Mouse (Mus musculus): Measurements from ENCODE around the gene Adamts15.

Gene Adamts15

DNA sequence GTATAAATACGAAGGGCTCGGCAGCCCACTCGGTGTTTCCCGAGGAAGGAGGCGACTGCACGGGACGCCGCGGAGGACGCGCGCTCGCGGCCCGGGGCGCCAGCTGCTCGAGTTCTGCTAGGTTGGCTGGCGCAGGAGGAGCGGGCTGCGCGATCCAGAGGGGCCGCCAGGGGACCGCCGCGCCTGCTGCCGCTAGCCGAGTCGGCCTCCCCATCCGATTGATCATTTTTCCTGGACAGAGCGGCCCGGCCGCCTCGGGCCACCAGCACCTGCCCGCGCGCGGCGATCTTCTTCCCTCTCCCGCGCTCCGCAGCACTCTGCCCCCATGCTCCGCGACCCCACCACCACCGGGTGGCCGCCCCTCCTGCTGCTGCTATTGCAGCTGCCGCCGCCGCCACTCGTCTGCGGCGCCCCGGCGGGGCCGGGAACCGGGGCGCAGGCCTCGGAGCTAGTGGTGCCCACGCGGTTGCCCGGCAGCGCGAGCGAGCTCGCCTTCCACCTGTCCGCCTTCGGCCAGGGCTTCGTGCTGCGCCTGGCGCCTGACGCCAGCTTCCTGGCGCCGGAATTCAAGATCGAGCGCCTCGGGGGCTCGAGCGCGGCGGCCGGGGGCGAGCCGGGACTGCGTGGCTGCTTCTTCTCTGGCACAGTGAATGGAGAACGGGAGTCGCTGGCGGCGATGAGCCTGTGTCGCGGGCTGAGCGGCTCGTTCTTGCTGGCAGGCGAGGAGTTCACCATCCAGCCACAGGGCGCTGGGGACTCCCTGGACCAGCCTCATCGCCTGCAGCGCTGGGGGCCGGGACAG lies 20.5 kb upstream of the Adamts15 start, which contains the start of gene Adamts8:
Gene Adamts8 (plus strand): TSS at position 51 of the 802 bp plus-strand sequence.
- peaks cover 6% of the 10 kb centered on the region; the same call in 1 of the 2 replicates for H3K9me3 ChIP-seq (ENCODE audit: low read length)
- no peak for TF ChIP-seq POU5F1 (IDR thresholded peaks at IDR 0.05; ENCODE audit: borderline replicate concordance, low read length)
- TF ChIP-seq NANOG (IDR thresholded peaks at IDR 0.05; ENCODE audit: borderline replicate concordance, low read length): no peak
- TF ChIP-seq CTCF (conservative IDR thresholded peaks at IDR 0.05; ENCODE audit: low read length): no peak

GRCm38 (mm10) chr9:30940328-30940727 lies 18.1 kb upstream of the Adamts15 start:
- H3K36me3 ChIP-seq (ENCODE audit: insufficient read depth, low read length): no peaks in the 10 kb centered on the region
- H3K4me3 ChIP-seq (replicated peaks; ENCODE audit: low read length): no peak overlapping the region
- no peak for TF ChIP-seq NANOG (IDR thresholded peaks at IDR 0.05; ENCODE audit: borderline replicate concordance, low read length)
- TF ChIP-seq CTCF (conservative IDR thresholded peaks at IDR 0.05; ENCODE audit: low read length): peak; percentile 86
- peaks cover 63% of the 10 kb centered on the region for H3K27me3 ChIP-seq (ENCODE audit: insufficient read depth, low read length)
- H3K9me3 ChIP-seq (ENCODE audit: low read length): peaks cover 6% of the 10 kb centered on the region; the same call in 1 of the 2 replicates
- peaks cover 20% of the 10 kb centered on the region for H3K4me1 ChIP-seq (replicated peaks; ENCODE audit: low read depth, low read length)

More for the DNA sequence above, 20.5 kb upstream of the Adamts15 start, which contains the start of gene Adamts8:
- Histone ChIP-seq H3K4me3 (replicated peaks; ENCODE audit: low read length) (peak within 1 kb of the TSS; percentile 86), H3K4me1 (replicated peaks; ENCODE audit: low read depth, low read length) (peaks cover 20% of the 10 kb centered on the region), H3K27me3 (ENCODE audit: insufficient read depth, low read length) (peaks cover 74% of the 10 kb centered on the region), H3K36me3 (ENCODE audit: insufficient read depth, low read length) (no peaks in the 10 kb centered on the region)

- Histone ChIP-seq H3K9me3 (ENCODE audit: low read length) (no peaks in the 10 kb centered on the region), H3K4me3 (replicated peaks; ENCODE audit: low read length) (no peak overlapping the region), H3K27me3 (ENCODE audit: insufficient read depth, low read length) (peaks cover 48% of the 10 kb centered on the region), H3K36me3 (ENCODE audit: insufficient read depth, low read length) (no peaks in the 10 kb centered on the region), H3K4me1 (replicated peaks; ENCODE audit: low read depth, low read length) (peaks cover 3% of the 10 kb centered on the region)
- TF ChIP-seq POU5F1 (IDR thresholded peaks at IDR 0.05; ENCODE audit: borderline replicate concordance, low read length): no peak
- TF ChIP-seq CTCF (conservative IDR thresholded peaks at IDR 0.05; ENCODE audit: low read length): peak; percentile 41
- TF ChIP-seq NANOG (IDR thresholded peaks at IDR 0.05; ENCODE audit: borderline replicate concordance, low read length): no peak
These were observed 14.6 kb upstream of the Adamts15 start for GRCm38 (mm10) chr9:30936674-30937438.

- Histone ChIP-seq H3K4me1 (replicated peaks; ENCODE audit: low read depth, low read length) (no peaks in the 10 kb centered on the region), H3K4me3 (replicated peaks; ENCODE audit: low read length) (no peak overlapping the region), H3K9me3 (ENCODE audit: low read length) (no peaks in the 10 kb centered on the region), H3K27me3 (ENCODE audit: insufficient read depth, low read length) (peaks cover 36% of the 10 kb centered on the region), H3K36me3 (ENCODE audit: insufficient read depth, low read length) (no peaks in the 10 kb centered on the region)
- TF ChIP-seq CTCF (conservative IDR thresholded peaks at IDR 0.05; ENCODE audit: low read length) (no peak), NANOG (IDR thresholded peaks at IDR 0.05; ENCODE audit: borderline replicate concordance, low read length) (no peak), POU5F1 (IDR thresholded peaks at IDR 0.05; ENCODE audit: borderline replicate concordance, low read length) (no peak)
These were observed 12.6 kb upstream of the Adamts15 start for GRCm38 (mm10) chr9:30934827-30935226.

GRCm38 (mm10) chr9:30932346-30932745 lies 10.1 kb upstream of the Adamts15 start:
- peaks cover 24% of the 10 kb centered on the region for H3K27me3 ChIP-seq (ENCODE audit: insufficient read depth, low read length)
- no peaks in the 10 kb centered on the region for H3K36me3 ChIP-seq (ENCODE audit: insufficient read depth, low read length)
- H3K4me1 ChIP-seq (replicated peaks; ENCODE audit: low read depth, low read length): no peaks in the 10 kb centered on the region
- no peak overlapping the region for H3K4me3 ChIP-seq (replicated peaks; ENCODE audit: low read length)
- H3K9me3 ChIP-seq (ENCODE audit: low read length): peaks cover 9% of the 10 kb centered on the region
- TF ChIP-seq NANOG (IDR thresholded peaks at IDR 0.05; ENCODE audit: borderline replicate concordance, low read length): no peak
- no peak for TF ChIP-seq POU5F1 (IDR thresholded peaks at IDR 0.05; ENCODE audit: borderline replicate concordance, low read length)
- no peak for TF ChIP-seq CTCF (conservative IDR thresholded peaks at IDR 0.05; ENCODE audit: low read length)

DNA sequence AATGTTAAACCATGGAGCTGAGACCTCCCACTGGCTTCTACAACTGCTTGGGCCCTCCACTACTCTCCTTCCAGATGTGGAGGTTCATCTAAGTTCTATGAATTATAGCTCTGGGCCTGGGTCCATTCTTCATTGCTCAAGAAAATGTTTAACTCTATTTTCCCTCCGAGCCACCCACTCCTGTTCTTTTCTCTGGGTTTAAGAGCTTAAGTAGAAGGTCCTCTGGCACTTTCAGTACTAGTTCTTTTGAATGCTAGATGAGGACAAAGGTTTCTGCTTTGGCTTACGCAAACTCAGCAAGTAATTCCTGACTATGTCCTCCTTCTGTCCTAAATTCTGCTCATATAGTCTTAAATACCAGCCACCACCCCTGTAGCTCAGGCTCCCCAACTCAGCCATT lies 6.5 kb upstream of the Adamts15 start:
- no peaks in the 10 kb centered on the region for H3K4me1 ChIP-seq (replicated peaks; ENCODE audit: low read depth, low read length)
- H3K36me3 ChIP-seq (ENCODE audit: insufficient read depth, low read length): no peaks in the 10 kb centered on the region
- H3K9me3 ChIP-seq (ENCODE audit: low read length): peaks cover 9% of the 10 kb centered on the region
- no peak overlapping the region for H3K4me3 ChIP-seq (replicated peaks; ENCODE audit: low read length)
- H3K27me3 ChIP-seq (ENCODE audit: insufficient read depth, low read length): peaks cover 25% of the 10 kb centered on the region
- TF ChIP-seq NANOG (IDR thresholded peaks at IDR 0.05; ENCODE audit: borderline replicate concordance, low read length) (no peak), CTCF (conservative IDR thresholded peaks at IDR 0.05; ENCODE audit: low read length) (no peak), POU5F1 (IDR thresholded peaks at IDR 0.05; ENCODE audit: borderline replicate concordance, low read length) (no peak)

DNA sequence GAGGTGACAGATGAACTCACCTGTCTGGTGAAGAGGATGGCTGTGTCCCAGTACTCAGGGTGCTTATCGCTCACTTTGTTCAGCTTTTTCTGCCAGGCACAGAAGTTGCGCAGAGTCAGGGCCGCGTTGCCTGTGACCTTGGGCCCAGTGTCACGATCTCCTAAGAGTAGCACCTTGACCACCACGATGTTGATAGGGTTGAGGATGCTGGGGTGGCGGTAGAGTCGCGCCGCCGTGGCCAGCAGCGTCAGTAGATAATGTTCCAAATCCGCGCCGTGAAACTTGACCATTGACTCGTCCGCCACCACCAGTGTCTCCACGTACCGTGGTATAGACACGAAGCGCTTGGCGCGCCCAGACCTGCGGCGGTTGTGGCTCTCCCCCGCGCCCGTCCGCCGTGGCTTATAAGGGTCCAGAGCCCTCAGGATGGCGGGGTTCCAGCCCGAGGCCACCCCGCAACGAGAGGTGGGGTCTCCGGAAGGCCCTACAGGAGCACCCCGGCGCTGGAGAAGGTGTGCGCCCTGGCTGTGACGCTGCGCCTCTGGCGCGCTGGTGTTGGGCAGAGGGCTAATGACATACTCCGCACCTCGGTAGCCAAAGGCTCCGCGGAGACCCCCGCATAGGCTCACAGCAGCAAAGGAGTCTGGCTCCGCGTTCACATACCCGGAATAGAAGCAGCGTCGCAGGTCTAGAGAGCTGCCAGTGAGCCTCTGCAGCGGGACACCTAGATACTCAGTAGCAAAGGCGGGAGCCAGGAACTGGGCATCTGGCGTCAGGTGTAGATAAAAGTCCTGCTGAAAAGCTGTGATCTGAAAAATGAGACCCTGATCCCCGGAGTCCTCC lies 770 bp downstream of the Adamts15 start:
- TF ChIP-seq CTCF (conservative IDR thresholded peaks at IDR 0.05; ENCODE audit: low read length) (no peak), POU5F1 (IDR thresholded peaks at IDR 0.05; ENCODE audit: borderline replicate concordance, low read length) (no peak), NANOG (IDR thresholded peaks at IDR 0.05; ENCODE audit: borderline replicate concordance, low read length) (no peak)
- peaks cover 12% of the 10 kb centered on the region for H3K9me3 ChIP-seq (ENCODE audit: low read length)
- peak overlapping the region; percentile 84 for H3K4me3 ChIP-seq (replicated peaks; ENCODE audit: low read length)
- H3K36me3 ChIP-seq (ENCODE audit: insufficient read depth, low read length): no peaks in the 10 kb centered on the region
- peaks cover 20% of the 10 kb centered on the region for H3K4me1 ChIP-seq (replicated peaks; ENCODE audit: low read depth, low read length)
- H3K27me3 ChIP-seq (ENCODE audit: insufficient read depth, low read length): peaks cover 42% of the 10 kb centered on the region

Data from E14TG2a.4 (cell line).